Comparison of ENCODE assay signal across 24 mouse cellular contexts in the genomic region with DNA sequence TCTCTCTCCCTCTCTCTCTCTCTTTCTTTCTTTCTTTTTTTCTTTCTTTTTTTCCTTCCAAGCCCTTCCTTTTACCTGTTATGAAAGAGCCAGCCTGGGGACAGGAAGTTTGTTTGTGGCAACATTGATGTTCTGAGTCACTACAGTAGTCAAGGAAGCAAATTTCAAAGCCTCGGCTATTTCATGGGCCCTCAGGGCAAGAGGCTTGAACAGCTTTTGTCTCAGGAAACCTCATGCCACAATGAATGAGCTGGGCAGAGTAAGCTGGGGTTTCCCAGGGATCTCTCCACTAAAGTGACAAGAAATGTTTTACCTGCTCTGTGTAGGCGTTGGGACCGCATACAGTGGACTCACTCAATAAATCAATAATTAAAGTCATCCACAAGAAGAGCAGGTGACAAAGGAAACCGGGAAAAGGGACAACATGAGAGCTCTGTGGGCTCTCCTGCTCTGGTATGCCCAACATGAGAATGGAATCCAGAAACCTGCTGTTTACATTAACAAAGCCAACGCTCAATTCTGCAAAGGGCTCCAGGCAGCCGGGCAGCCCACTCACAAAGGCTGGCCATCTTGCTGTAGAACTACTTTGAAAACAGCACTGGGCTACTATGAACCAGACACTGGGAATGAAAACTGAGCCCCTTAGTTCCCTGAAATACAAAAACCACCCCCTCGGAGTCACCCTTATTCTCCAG. TPM values are rescaled to one million over a fixed set of nuclear protein-coding genes. Genes with fewer than 3 reads are reported as not detected.
A peak's percentile ranks its signal among the peaks of the same experiment; 100 is the strongest.
DNase-seq lines count a peak whose midpoint lies in the region; ATAC-seq and TF ChIP-seq lines count a peak whose summit lies in the region.
"Had no signal": no experiment of that assay in that cellular context is flagged by ENCODE, and none has a peak within 500 bp of the region (broad histone marks: within the 10 kb centered on the region; RNA-seq: fewer than 3 reads in every experiment).

No protein-coding gene starts in this region.

- no peak overlapping the region for H3K9ac ChIP-seq in lung, embryonic 15.5 days
- H3K9ac ChIP-seq: embryonic facial prominence, embryonic 13.5 days; forebrain, embryonic 15.5 days; hindbrain, embryonic 13.5 days; intestine, embryonic 15.5 days; midbrain, embryonic 15.5 days; neural tube, embryonic 15.5 days had no signal

- ATAC-seq in lung, embryonic 15.5 days (ENCODE audit: borderline replicate concordance, extremely low read depth, low FRiP score, low TSS enrichment): no peak
- ATAC-seq in Patski: peak; percentile 48
- 0 out of 2 replicates have a peak, but pooled peaks have one; percentile 12 for ATAC-seq in megakaryocyte progenitor cell, adult 5-6 weeks (replicated peaks; ENCODE audit: poor library complexity)
- ATAC-seq: forebrain, embryonic 15.5 days; intestine, embryonic 15.5 days; midbrain, embryonic 15.5 days had no signal

- no peak overlapping the region for H3K4me3 ChIP-seq in lung, embryonic 15.5 days
- H3K4me3 ChIP-seq: embryonic facial prominence, embryonic 13.5 days; forebrain, embryonic 15.5 days; hindbrain, embryonic 13.5 days; intestine, embryonic 15.5 days; left cerebral cortex, adult 2 months; midbrain, embryonic 15.5 days; myocyte; neural tube, embryonic 15.5 days had no signal

- CTCF ChIA-PET in Patski (lab: Charles Lee): interaction anchor here (1.3 to 1.4 kb wide), 2 partner anchors 36 to 128 kb away, joined by 3 read pairs; no protein-coding TSS in a partner anchor

- no peaks in the 10 kb centered on the region for H3K36me3 ChIP-seq in lung, embryonic 15.5 days
- H3K36me3 ChIP-seq: embryonic facial prominence, embryonic 13.5 days; forebrain, embryonic 15.5 days; hindbrain, embryonic 13.5 days; intestine, embryonic 15.5 days; midbrain, embryonic 15.5 days; neural tube, embryonic 15.5 days had no signal

- no peak for TF ChIP-seq CTCF in Patski (IDR thresholded peaks at IDR 0.05)

- no peaks in the 10 kb centered on the region for H3K27me3 ChIP-seq in lung, embryonic 15.5 days
- no peaks in the 10 kb centered on the region for H3K27me3 ChIP-seq in Patski
- H3K27me3 ChIP-seq: forebrain, embryonic 15.5 days; intestine, embryonic 15.5 days; midbrain, embryonic 15.5 days had no signal

- WGBS in lung, embryonic 15.5 days: 43% methylated on average over 7 of the region's 7 CpGs

- no peaks in the 10 kb centered on the region for H3K9me3 ChIP-seq in lung, embryonic 15.5 days
- H3K9me3 ChIP-seq: embryonic facial prominence, embryonic 13.5 days; forebrain, embryonic 15.5 days; hindbrain, embryonic 13.5 days; intestine, embryonic 15.5 days; midbrain, embryonic 15.5 days; neural tube, embryonic 15.5 days had no signal

- peaks cover 23% of the 10 kb centered on the region for H3K4me1 ChIP-seq in lung, embryonic 15.5 days

- H3K4me2 ChIP-seq in lung, embryonic 15.5 days: no peak overlapping the region
- H3K4me2 ChIP-seq: embryonic facial prominence, embryonic 13.5 days; forebrain, embryonic 15.5 days; hindbrain, embryonic 13.5 days; intestine, embryonic 15.5 days; midbrain, embryonic 15.5 days; neural tube, embryonic 15.5 days had no signal

- in situ Hi-C loops in Patski (cut with MboI; ENCODE audit: low pct_unique_long_range_greater_than_20kb): no loop called here

- H3K27ac ChIP-seq in lung, embryonic 15.5 days: peak overlapping the region; percentile 23; the same call in 1 of the 2 replicates
- H3K27ac ChIP-seq: embryonic facial prominence, embryonic 13.5 days; forebrain, embryonic 15.5 days; hindbrain, embryonic 13.5 days; intestine, embryonic 15.5 days; left cerebral cortex, adult 2 months; midbrain, embryonic 15.5 days; neural tube, embryonic 15.5 days had no signal

- peak; percentile 33 to 36 for DNase-seq in cerebellum, postnatal 25 days
- DNase-seq in cerebellum, adult 11-12 months: no peak
- no peak for DNase-seq in lung, postnatal 10 days
- DNase-seq in Patski (ENCODE audit: low read depth, low spot score): no peak
- DNase-seq in gastrocnemius, adult 18-20 months (ENCODE audit: low spot score): no peak
- no peak for DNase-seq in embryo, embryonic 10.5 days (ENCODE audit: low spot score)
- DNase-seq: adrenal gland, adult 8-10 months; B cell, adult 2 months; kidney, adult 9 months; kidney, postnatal 4 days; layer of hippocampus, adult 9-11 months; left cerebral cortex, postnatal 4 days; liver; thymus, postnatal 4 days had no signal

- POLR2A ChIA-PET in Patski (lab: Charles Lee): interaction anchor here (0.6 kb wide), 2 partner anchors 17 to 126 kb away, joined by 4 read pairs; no protein-coding TSS in a partner anchor

RNA-seq across cellular contexts. Expression of a gene that starts 4.1 kb away (rescaled TPM):
- polyA plus RNA-seq in lung, embryonic 15.5 days (2015; fragmentation: Nextera tagmentation; extraction: Ambion mirVana): 26.5 and 32.5 TPM in 2 replicates
- polyA plus RNA-seq in Patski (2021): 33.1 TPM
- 55.5 and 56.9 TPM in 2 replicates for total RNA-seq in megakaryocyte progenitor cell, adult 5-6 weeks (2015)
- 39.0 and 59.1 TPM in 2 replicates for total RNA-seq in megakaryocyte progenitor cell, adult 5-6 weeks (2017)
- total RNA-seq in gastrocnemius, adult 18-20 months (2021): 1 to 10 TPM; 5.4 to 5.7 TPM

Comparison
In these comparisons a context has a peak if more than half of its experiments do, and no peak if none do; other contexts are left out.
1. DNase-seq: peak in cerebellum, postnatal 25 days (2 of 2); none in cerebellum, adult 11-12 months (single experiment), lung, postnatal 10 days (single experiment), Patski (single experiment), gastrocnemius, adult 18-20 months (single experiment) and embryo, embryonic 10.5 days (single experiment).
2. RNA of a gene that starts 4.1 kb away (total RNA-seq): 39.0 to 59.1 TPM in megakaryocyte progenitor cell, adult 5-6 weeks; 5.4 to 5.7 TPM in gastrocnemius, adult 18-20 months; every median in the first group is over 4 times any median in the second.